Mouse (Mus musculus) limb, embryonic 14.5 days (tissue): Measurements from ENCODE around the gene Drd4. TPM values are rescaled to one million over a fixed set of nuclear protein-coding genes. Genes with fewer than 3 reads are reported as not detected.
"Not testable (repeated sequence)": the region's sequence is repeated elsewhere in the genome, so short reads cannot be mapped to it uniquely, and the experiment has no call there.

Source experiments
- ATAC-seq: fragments of 200-750 bp; cut with Nextera tagmentation; 2 replicates; pipeline ENCODE4 v1.8.0; 2017; ENCODE audit warnings: low read depth, moderate number of reproducible peaks, moderate TSS enrichment; ENCODE audit not compliant: low FRiP score
- DNase-seq: peaks from one replicate; pipeline ENCODE4 v3.0.0-alpha.2; 2015; ENCODE audit warnings: low spot score
- H3K27ac ChIP-seq: fragments of 300-500 bp; sonication (generic); replicated peaks from 2 replicates; pipeline ENCODE4 v1.5.1; 2014; ENCODE audit warnings: low read depth, mild to moderate bottlenecking, low read length, moderate library complexity, mixed read lengths
- H3K27me3 ChIP-seq: fragments of 300-500 bp; sonication (generic); 2 replicates; pipeline ENCODE4 v1.6.1; 2014; ENCODE audit warnings: low read length, mixed read lengths; ENCODE audit not compliant: control insufficient read depth, insufficient read depth
- H3K36me3 ChIP-seq: fragments of 300-500 bp; sonication (generic); 2 replicates; pipeline ENCODE4 v1.6.1; 2014; ENCODE audit warnings: mild to moderate bottlenecking, low read length, moderate library complexity, mixed read lengths; ENCODE audit not compliant: control insufficient read depth, insufficient read depth
- H3K4me1 ChIP-seq: fragments of 300-500 bp; sonication (generic); 2 replicates; pipeline ENCODE4 v1.6.1; 2014; ENCODE audit warnings: antibody characterized with exemption, low read length, mixed read lengths; ENCODE audit not compliant: control insufficient read depth, insufficient read depth
- H3K4me2 ChIP-seq: fragments of 300-500 bp; sonication (generic); replicated peaks from 2 replicates; pipeline ENCODE4 v1.6.1; 2014; ENCODE audit warnings: low read depth, mild to moderate bottlenecking, low read length, moderate library complexity; ENCODE audit not compliant: severe bottlenecking
- H3K4me3 ChIP-seq: fragments of 300-500 bp; sonication (generic); replicated peaks from 2 replicates; pipeline ENCODE4 v1.5.1; 2014; ENCODE audit warnings: low read length
- H3K9ac ChIP-seq: fragments of 300-500 bp; sonication (generic); 2 replicates; pipeline ENCODE4 v1.6.1; 2014; ENCODE audit warnings: mild to moderate bottlenecking, low read depth, low read length, moderate library complexity; ENCODE audit not compliant: severe bottlenecking
- H3K9me3 ChIP-seq: fragments of 300-500 bp; sonication (generic); 2 replicates; pipeline ENCODE4 v1.6.1; 2016; ENCODE audit warnings: low read length; ENCODE audit not compliant: control insufficient read depth
- POLR2A ChIP-seq: fragments of 200-500 bp; IDR thresholded peaks from 2 replicates; pipeline ENCODE4 v1.8.0; 2012; ENCODE audit warnings: inconsistent platforms, mild to moderate bottlenecking, moderate library complexity, borderline replicate concordance; ENCODE audit not compliant: insufficient read depth, insufficient read length; ENCODE audit errors: extremely low read depth
- WGBS: fragments of 180-500 bp; shearing (Covaris S2); extraction: QIAGEN DNeasy Blood & Tissue Kit; methylation state at CpG from one replicate; pipeline ENCODE4 v1.1.7; 2014; 5-methylcytosine and 5-hydroxymethylcytosine counted together
- polyA plus RNA-seq, 2 experiments: library from polyadenylated mRNA; depleted of rRNA in 1 of 2; stranded (reverse) in 1 of 2; unstranded in 1 of 2; fragments of >200 nt; fragmentation: Nextera tagmentation in 1 of 2; extraction: Ambion mirVana in 1 of 2; gene quantifications; 2 replicates each; pipeline versions ENCODE4 v1.2.1 to v1.2.3; 2012 to 2014

The Drd4 gene
- polyA plus RNA-seq (2012; rRNA removed) (3.1 and 4.0 TPM in 2 replicates), polyA plus RNA-seq (2014; fragmentation: Nextera tagmentation; extraction: Ambion mirVana) (1.5 and 2.0 TPM in 2 replicates)

DNA sequence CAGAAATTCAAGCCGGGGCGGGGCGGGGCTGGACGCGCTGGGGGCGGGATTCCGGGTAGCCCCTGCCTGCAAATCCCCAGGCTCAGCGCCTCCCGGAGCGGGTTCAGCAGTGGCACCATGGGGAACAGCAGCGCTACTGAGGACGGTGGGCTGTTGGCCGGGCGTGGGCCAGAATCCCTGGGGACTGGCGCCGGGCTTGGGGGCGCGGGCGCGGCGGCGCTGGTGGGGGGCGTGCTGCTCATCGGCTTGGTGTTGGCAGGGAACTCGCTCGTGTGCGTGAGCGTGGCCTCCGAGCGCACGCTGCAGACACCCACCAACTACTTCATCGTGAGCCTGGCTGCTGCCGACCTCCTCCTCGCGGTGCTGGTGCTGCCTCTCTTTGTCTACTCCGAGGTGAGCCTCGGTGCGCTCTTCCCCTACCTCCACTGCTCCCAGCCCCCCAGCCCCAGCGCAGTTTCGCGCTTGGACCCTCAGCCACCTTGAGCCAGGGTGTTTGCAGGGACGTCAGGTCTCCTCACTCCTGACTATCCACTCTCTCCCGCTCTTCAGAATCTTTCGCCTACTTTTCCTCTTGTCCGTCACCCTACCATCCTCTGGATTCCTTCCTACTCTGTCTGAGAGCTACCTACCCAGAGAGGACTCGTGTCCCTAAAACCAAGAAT is at the start of gene Drd4:
Drd4 (plus strand) TSS at position 86 of the 662 bp plus-strand sequence.
- Histone ChIP-seq H3K36me3 (0 out of 2 replicates have a peak, but pooled peaks cover 4% of the 10 kb centered on the region), H3K27me3 (peaks cover 42% of the 10 kb centered on the region), H3K9me3 (no peaks in the 10 kb centered on the region), H3K9ac (peak within 1 kb of the TSS; percentile 63), H3K27ac (no peak within 1 kb of the TSS), H3K4me2 (peak within 1 kb of the TSS; percentile 99), H3K4me3 (peak within 1 kb of the TSS; percentile 55), H3K4me1 (peaks cover 4% of the 10 kb centered on the region; the same call in 1 of the 2 replicates)
- DNase-seq: peak; percentile 37
- peak; percentile 38; the same call in 1 of the 2 replicates for ATAC-seq
- 2% methylated on average over 36 of the region's 46 CpGs for WGBS
- no peak for TF ChIP-seq POLR2A

DNA sequence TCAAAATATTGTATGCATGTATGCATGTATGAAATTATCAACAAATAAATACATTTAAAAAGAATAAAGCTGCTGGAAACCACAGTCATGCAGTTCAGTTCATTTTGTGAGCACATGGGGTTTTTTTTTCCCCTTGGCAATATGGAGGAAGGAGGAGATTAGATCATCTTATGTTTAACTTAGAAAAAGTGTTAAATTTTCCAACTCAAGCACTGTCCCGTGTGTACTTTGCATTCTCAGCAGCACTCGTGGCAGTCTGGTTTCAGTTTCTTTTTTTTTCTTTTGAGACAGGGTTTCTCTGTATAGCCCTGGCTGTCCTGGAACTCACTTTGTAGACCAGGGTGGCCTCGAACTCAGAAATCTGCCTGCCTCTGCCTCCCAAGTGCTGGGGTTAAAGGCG is 41.3 kb upstream of the Drd4 start:
- DNase-seq, H3K9me3 ChIP-seq, H3K9ac ChIP-seq, H3K27me3 ChIP-seq, H3K4me1 ChIP-seq, H3K27ac ChIP-seq, H3K4me2 ChIP-seq, ATAC-seq, H3K4me3 ChIP-seq: not testable (repeated sequence)
- peaks cover 91% of the 10 kb centered on the region for H3K36me3 ChIP-seq
- 85% methylated on average over 4 of the region's 4 CpGs for WGBS

DNA sequence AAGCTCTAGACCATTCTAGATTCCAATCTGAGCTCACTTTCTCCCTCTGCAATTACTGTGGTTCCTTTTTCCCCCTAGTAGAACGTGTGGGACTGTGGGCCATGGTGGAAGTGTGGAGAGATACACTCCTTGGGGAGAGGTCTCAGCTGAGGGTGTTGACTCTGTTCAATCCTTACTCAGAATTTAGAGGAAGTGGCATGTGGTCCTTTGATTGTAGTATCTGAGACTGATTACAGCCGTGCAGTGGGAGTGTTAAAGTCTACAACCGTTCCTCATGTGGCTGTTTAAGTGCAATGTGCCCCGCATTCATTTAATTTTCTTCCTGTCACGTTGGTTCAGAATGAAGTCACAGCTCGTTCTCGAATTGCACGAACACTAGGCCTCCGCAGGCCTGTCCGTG is 35.6 kb upstream of the Drd4 start:
- 92% methylated on average over 10 of the region's 10 CpGs for WGBS
- H3K9ac ChIP-seq: no peak overlapping the region
- H3K4me1 ChIP-seq: no peaks in the 10 kb centered on the region
- no peak overlapping the region for H3K27ac ChIP-seq
- TF ChIP-seq POLR2A: no peak
- H3K4me2 ChIP-seq: no peak overlapping the region
- no peak for DNase-seq
- H3K9me3 ChIP-seq: no peaks in the 10 kb centered on the region
- no peak for ATAC-seq
- H3K4me3 ChIP-seq: no peak overlapping the region
- no peaks in the 10 kb centered on the region for H3K27me3 ChIP-seq
- peaks cover 95% of the 10 kb centered on the region for H3K36me3 ChIP-seq

DNA sequence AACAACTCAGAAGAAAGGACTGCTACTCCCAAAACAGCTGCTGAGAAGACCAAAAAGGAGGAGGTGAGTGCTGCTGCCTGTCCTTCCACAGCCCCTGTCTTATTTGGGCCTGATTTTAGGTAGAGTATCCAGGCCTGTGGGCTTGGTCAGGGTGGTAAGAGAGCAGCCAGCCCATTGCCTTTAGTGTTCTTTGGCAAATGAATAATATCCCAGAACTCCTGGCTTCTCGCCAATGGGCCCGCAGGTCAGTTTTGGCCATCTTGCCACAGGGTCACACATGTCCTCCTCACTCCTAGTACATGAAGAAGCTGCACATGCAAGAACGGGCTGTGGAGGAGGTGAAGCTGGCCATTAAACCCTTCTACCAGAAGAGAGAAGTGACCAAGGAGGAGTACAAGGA is 30.3 kb upstream of the Drd4 start:
- Histone ChIP-seq H3K4me1 (peaks cover 8% of the 10 kb centered on the region; the same call in 1 of the 2 replicates), H3K27ac (no peak overlapping the region), H3K27me3 (no peaks in the 10 kb centered on the region), H3K9me3 (no peaks in the 10 kb centered on the region), H3K4me3 (no peak overlapping the region), H3K4me2 (no peak overlapping the region), H3K9ac (no peak overlapping the region), H3K36me3 (peaks cover 80% of the 10 kb centered on the region)
- no peak for TF ChIP-seq POLR2A
- DNase-seq (no peak), ATAC-seq (no peak)
- WGBS: 86% methylated on average over 3 of the region's 3 CpGs

DNA sequence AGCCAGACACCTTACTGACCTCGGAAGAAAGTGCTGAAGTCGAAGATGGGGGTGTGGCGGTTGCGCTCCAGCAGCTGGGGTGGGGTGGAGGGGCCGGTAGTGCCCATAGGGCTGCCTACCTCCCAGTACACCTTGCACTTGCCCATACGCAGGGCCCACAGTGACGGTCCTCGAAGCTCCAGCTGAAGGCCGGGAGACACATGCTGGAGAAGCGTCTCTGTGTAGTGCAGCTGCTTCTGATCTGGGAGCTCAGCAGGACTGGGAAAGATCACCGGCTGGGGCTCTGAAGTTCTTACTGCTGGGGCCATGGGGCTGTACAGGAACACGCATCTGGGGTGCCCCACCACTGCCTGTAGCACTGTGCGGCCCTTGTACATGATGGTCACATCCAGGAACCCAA is 28.2 kb upstream of the Drd4 start:
- Histone ChIP-seq H3K4me2 (no peak overlapping the region), H3K9ac (no peak overlapping the region), H3K27me3 (no peaks in the 10 kb centered on the region), H3K36me3 (peaks cover 59% of the 10 kb centered on the region), H3K9me3 (no peaks in the 10 kb centered on the region), H3K4me3 (no peak overlapping the region), H3K4me1 (peaks cover 8% of the 10 kb centered on the region; the same call in 1 of the 2 replicates), H3K27ac (no peak overlapping the region)
- WGBS: 82% methylated on average over 13 of the region's 13 CpGs
- DNase-seq (no peak), ATAC-seq (no peak)
- TF ChIP-seq POLR2A: no peak
